Mouse (Mus musculus): ENCODE results near the gene Vps8. TPM values are rescaled to one million over a fixed set of nuclear protein-coding genes. Genes with fewer than 3 reads are reported as not detected.

Vps8 gene
- total and polyA plus RNA-seq, 3 experiments, result 26.2 to 50.1 (median 30.3) TPM

DNA sequence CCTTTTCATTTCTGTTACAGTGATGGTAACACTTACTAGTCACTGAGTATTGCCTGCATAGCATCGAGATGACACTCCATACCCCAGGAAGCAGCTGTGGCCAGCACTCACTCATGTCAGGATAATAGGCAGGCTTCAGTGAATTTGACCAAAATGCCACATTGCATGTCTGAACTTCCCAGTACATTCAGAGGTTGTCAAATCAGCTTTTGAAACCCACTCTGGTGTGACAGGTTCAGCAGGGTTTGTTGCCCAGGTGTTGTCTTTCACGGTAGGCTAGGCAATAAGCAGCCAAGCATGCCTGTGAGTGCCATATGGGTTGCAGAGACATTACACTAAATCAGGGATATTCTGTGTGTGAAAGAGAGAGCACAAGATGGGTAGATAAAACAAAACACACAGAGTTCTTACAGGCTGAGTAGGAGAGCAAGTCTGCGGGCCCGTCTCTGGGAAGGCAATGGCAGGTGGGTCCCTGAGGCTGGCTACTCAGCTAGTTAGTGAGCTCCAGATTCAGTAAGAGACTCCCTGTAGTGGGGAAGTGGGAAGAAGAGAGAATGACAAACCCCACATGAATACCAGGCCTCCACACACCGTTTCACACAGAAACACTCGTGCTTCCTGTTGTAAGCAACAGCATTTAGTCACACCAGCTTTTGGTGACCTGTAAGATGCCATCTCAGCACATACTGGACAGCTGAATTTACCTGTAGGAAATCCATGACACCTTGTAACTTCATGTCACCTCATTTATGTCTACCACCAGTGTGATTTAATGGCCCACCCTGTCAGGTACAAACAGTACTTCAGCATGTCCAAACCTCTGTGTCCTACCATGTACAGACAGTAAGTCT, 203.1 kb downstream of the Vps8 start:
- no peaks in the 10 kb centered on the region for H3K27me3 ChIP-seq (ENCODE audit: insufficient read depth, low read length)
- H3K36me3 ChIP-seq (replicated peaks), result peaks cover 28% of the 10 kb centered on the region
- H3K4me3 ChIP-seq (ENCODE audit: low read depth, low read length), result no peak overlapping the region
- TF ChIP-seq GATA2 (IDR thresholded peaks at IDR 0.05; ENCODE audit: borderline replicate concordance, low read depth, low read length) (no peak), TAL1 (conservative IDR thresholded peaks at IDR 0.05; ENCODE audit: low read depth, low read length) (no peak), POLR2AphosphoS5 (IDR thresholded peaks at IDR 0.05; ENCODE audit: insufficient replicate concordance, low read depth, low read length) (no peak), CTCF (IDR thresholded peaks at IDR 0.05; ENCODE audit: low read depth, low read length) (no peak), GATA1 (IDR thresholded peaks at IDR 0.05; ENCODE audit: borderline replicate concordance, low read length) (no peak)
- no peak for DNase-seq (ENCODE audit: low spot score)
- no peaks in the 10 kb centered on the region for H3K9me3 ChIP-seq (replicated peaks)
- no peak for ATAC-seq (ENCODE audit: extremely low read depth, insufficient number of reproducible peaks, low FRiP score, poor library complexity, severe bottlenecking)
- H3K4me1 ChIP-seq (ENCODE audit: insufficient read depth, low read depth, low read length), result no peaks in the 10 kb centered on the region

- H3K27me3 ChIP-seq (ENCODE audit: insufficient read depth, low read length), result no peaks in the 10 kb centered on the region
- H3K4me1 ChIP-seq (ENCODE audit: insufficient read depth, low read depth, low read length), result no peaks in the 10 kb centered on the region
- TF ChIP-seq TAL1 (conservative IDR thresholded peaks at IDR 0.05; ENCODE audit: low read depth, low read length), result no peak
- ATAC-seq (ENCODE audit: extremely low read depth, insufficient number of reproducible peaks, low FRiP score, poor library complexity, severe bottlenecking) (no peak), DNase-seq (ENCODE audit: low spot score) (no peak)
- peaks cover 26% of the 10 kb centered on the region for H3K36me3 ChIP-seq (replicated peaks)
- no peak overlapping the region for H3K4me3 ChIP-seq (ENCODE audit: low read depth, low read length)
- no peaks in the 10 kb centered on the region for H3K9me3 ChIP-seq (replicated peaks)
Observed at GRCm38 (mm10) chr16:21627248-21627647, 204.3 kb downstream of the Vps8 start.

- Histone ChIP-seq H3K9me3 (replicated peaks) (no peaks in the 10 kb centered on the region), H3K4me3 (ENCODE audit: low read depth, low read length) (no peak overlapping the region), H3K4me1 (ENCODE audit: insufficient read depth, low read depth, low read length) (no peaks in the 10 kb centered on the region), H3K36me3 (replicated peaks) (peaks cover 23% of the 10 kb centered on the region), H3K27me3 (ENCODE audit: insufficient read depth, low read length) (no peaks in the 10 kb centered on the region)
- DNase-seq (ENCODE audit: low spot score) (no peak), ATAC-seq (ENCODE audit: extremely low read depth, insufficient number of reproducible peaks, low FRiP score, poor library complexity, severe bottlenecking) (no peak)
- no peak for TF ChIP-seq CTCF (IDR thresholded peaks at IDR 0.05; ENCODE audit: low read depth, low read length)
Observed at GRCm38 (mm10) chr16:21628061-21628591, 205.2 kb downstream of the Vps8 start.

DNA sequence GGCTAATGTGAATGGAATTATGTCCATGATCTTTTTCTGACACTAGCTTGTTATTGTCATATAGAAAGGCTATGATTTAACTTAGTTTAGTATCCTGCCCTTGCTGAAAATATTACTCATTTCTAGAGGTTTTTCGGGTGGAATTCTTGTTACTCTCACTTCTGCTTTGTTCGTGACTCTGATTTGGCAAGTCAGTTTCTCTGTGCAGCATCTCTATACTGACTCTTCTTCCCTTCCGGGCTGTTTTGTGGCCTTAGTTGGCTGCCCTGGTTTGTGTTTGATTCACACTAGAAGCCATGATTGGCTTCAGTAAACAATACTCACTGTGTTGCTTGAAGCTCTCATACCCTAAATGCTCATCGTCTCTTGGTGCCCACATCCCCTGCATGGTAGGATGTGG, 207.7 kb downstream of the Vps8 start:
- no peak for DNase-seq (ENCODE audit: low spot score)
- no peak for ATAC-seq (ENCODE audit: extremely low read depth, insufficient number of reproducible peaks, low FRiP score, poor library complexity, severe bottlenecking)
- H3K27me3 ChIP-seq (ENCODE audit: insufficient read depth, low read length), result no peaks in the 10 kb centered on the region
- peaks cover 20% of the 10 kb centered on the region for H3K36me3 ChIP-seq (replicated peaks)
- no peak for TF ChIP-seq GATA2 (IDR thresholded peaks at IDR 0.05; ENCODE audit: borderline replicate concordance, low read depth, low read length)
- no peak for TF ChIP-seq POLR2AphosphoS5 (IDR thresholded peaks at IDR 0.05; ENCODE audit: insufficient replicate concordance, low read depth, low read length)
- TF ChIP-seq TAL1 (conservative IDR thresholded peaks at IDR 0.05; ENCODE audit: low read depth, low read length), result no peak
- TF ChIP-seq CTCF (IDR thresholded peaks at IDR 0.05; ENCODE audit: low read depth, low read length), result no peak
- no peak for TF ChIP-seq GATA1 (IDR thresholded peaks at IDR 0.05; ENCODE audit: borderline replicate concordance, low read length)
- no peaks in the 10 kb centered on the region for H3K4me1 ChIP-seq (ENCODE audit: insufficient read depth, low read depth, low read length)
- no peaks in the 10 kb centered on the region for H3K9me3 ChIP-seq (replicated peaks)
- H3K4me3 ChIP-seq (ENCODE audit: low read depth, low read length), result no peak overlapping the region

DNA sequence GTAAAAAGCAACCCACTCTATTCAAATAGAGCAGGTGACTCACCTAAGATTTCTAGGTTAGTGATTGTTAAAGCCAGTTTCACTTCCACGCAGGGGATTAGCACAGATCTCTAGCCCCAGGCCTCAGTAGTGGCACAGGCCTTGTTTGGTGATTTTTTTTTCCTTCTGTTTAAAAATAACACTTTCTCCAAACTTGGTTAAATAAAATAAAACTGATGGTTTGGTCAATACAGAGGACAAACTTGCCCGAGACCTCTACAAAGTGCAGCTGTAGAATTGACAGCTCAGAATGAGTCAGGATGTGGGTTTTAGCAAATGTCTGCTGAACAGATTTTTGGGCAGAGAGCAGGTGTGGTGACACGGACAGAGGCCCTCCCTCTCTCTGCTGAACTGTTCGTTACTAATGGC, 208.9 kb downstream of the Vps8 start:
- no peaks in the 10 kb centered on the region for H3K27me3 ChIP-seq (ENCODE audit: insufficient read depth, low read length)
- no peaks in the 10 kb centered on the region for H3K4me1 ChIP-seq (ENCODE audit: insufficient read depth, low read depth, low read length)
- peaks cover 13% of the 10 kb centered on the region for H3K36me3 ChIP-seq (replicated peaks)
- no peak overlapping the region for H3K4me3 ChIP-seq (ENCODE audit: low read depth, low read length)
- DNase-seq (ENCODE audit: low spot score) (no peak), ATAC-seq (ENCODE audit: extremely low read depth, insufficient number of reproducible peaks, low FRiP score, poor library complexity, severe bottlenecking) (no peak)
- H3K9me3 ChIP-seq (replicated peaks), result no peaks in the 10 kb centered on the region
- TF ChIP-seq GATA1 (IDR thresholded peaks at IDR 0.05; ENCODE audit: borderline replicate concordance, low read length), result no peak
- no peak for TF ChIP-seq GATA2 (IDR thresholded peaks at IDR 0.05; ENCODE audit: borderline replicate concordance, low read depth, low read length)
- TF ChIP-seq CTCF (IDR thresholded peaks at IDR 0.05; ENCODE audit: low read depth, low read length), result no peak

- DNase-seq (ENCODE audit: low spot score) (no peak), ATAC-seq (ENCODE audit: extremely low read depth, insufficient number of reproducible peaks, low FRiP score, poor library complexity, severe bottlenecking) (no peak)
- Histone ChIP-seq H3K9me3 (replicated peaks) (no peaks in the 10 kb centered on the region), H3K4me3 (ENCODE audit: low read depth, low read length) (no peak overlapping the region), H3K27me3 (ENCODE audit: insufficient read depth, low read length) (no peaks in the 10 kb centered on the region), H3K36me3 (replicated peaks) (no peaks in the 10 kb centered on the region), H3K4me1 (ENCODE audit: insufficient read depth, low read depth, low read length) (no peaks in the 10 kb centered on the region)
- TF ChIP-seq CTCF (IDR thresholded peaks at IDR 0.05; ENCODE audit: low read depth, low read length) (no peak), TAL1 (conservative IDR thresholded peaks at IDR 0.05; ENCODE audit: low read depth, low read length) (no peak), GATA1 (IDR thresholded peaks at IDR 0.05; ENCODE audit: borderline replicate concordance, low read length) (no peak), POLR2AphosphoS5 (IDR thresholded peaks at IDR 0.05; ENCODE audit: insufficient replicate concordance, low read depth, low read length) (no peak), GATA2 (IDR thresholded peaks at IDR 0.05; ENCODE audit: borderline replicate concordance, low read depth, low read length) (no peak)
Observed at GRCm38 (mm10) chr16:21634460-21634859, 211.5 kb downstream of the Vps8 start.
